Mouse (Mus musculus) urinary bladder, postnatal 36 days (tissue): Measurements from ENCODE around the gene Pip5kl1.

Source experiments
- DNase-seq, 2 experiments: peaks; one replicate each; pipeline ENCODE4 v3.0.0; 2022; ENCODE audit warnings: low spot score in 2 of 2, mixed read lengths in 1 of 2

Pip5kl1 gene

DNA sequence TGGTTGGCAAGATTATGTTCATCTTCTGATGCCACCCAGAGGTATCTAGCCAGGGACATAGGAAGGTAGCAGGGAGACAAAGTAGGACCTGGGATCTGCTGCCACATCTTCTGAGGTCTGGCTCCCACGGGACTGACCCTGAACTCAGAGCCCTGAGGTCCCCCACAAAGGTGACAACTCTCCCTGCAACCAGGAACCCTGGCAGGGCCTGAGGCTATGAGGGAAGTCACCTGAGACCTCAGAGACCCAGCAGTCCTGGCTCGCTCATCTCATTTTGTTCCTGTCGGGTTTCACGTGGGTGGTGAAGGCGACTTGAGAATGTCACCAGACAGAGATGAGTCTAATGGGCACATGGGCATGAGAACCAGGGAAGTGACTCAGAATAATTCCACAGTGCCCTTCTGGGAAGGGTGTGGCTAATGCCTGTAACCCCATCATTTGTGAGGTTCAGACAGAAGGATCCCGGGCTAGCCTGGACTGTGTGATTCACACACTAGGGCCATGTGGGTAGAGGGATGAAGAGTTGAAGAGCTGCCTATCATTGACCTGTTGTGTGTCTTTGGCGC lies 10.6 kb downstream of the Pip5kl1 start:
- no peak for DNase-seq

DNA sequence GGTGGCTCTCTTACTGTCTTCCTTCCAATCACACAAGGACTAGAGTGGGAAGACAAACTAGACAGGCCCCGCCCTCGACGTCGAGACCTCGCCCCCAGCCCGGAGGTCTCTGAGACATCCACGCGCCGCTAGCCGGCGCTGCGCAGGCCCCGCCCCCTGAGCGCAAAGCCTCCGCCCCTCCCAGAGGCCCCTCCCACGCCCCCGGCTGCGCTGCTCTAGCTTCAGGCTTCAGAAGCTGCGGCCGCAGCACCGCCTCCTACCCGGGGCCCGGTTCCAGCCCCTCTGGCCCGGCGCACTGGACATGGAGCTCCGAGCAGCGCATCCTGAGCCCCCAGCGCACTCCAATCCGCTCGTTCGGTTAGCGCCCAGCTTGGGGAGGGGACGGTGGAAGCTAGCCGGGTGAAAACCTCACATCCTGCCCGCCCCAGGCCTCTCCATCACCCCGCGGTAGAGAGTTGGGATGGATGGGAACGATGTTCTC lies 12.3 kb downstream of the Pip5kl1 start, which contains the start of gene St6galnac4:
Gene St6galnac4, plus strand, starts transcription at position 225 of the 481 bp plus-strand sequence.
- DNase-seq = peak; percentile 77 to 89

DNA sequence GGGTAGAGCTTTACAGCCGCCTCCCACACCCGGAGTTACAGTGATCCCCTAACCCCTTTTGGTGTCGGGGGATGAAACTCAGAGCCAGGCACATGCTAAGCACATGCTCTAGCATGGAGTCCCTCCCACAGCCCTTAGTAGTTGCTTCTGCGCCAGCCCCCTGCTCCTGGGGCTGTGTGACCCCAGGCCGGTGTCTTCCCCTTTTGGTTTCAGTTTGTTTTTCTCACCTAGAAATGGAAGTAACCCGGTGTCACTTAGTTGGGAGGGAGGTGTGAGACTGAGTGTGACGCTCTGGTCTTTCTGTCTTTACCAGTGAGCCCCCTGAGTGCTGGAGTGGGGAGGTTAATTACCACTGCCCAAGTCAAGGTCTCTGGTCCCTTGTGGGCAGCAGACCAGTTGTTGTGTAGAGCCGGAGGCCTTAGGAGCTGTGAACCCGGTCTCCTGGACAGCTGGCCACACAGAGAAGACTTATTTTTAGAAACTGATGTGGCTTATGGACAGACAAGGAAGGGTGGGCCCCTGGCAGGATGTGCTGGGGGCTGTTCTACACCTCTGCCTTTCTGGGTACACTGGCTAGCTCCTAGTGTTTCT lies 13.2 kb downstream of the Pip5kl1 start:
- no peak for DNase-seq

DNA sequence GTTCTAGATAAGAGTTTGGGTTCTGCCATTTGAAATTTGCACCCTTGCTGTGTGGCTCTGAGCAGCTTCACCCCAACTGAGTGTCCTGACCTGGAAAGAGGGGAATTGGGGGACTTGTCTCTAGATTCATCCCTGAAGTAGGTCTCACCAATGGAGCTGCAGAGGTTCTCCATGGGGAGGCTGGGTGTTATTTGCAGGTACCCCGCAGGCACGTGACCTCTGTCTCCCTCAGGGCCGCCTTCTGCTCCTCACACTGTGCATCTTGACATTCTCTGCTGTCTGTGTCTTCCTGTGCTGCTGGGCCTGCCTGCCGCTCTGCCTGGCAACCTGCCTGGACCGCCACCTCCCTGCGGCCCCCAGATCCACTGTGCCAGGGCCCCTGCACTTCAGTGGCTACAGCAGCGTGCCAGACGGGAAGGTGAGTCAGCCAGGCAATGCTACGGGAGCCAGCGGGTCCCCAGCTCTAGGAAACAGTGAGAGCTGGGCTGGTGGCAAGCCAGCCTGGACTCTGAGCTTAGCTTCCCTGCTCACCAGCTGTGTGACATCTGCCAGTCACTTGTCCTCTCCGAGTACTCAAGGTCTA lies 14.7 kb downstream of the Pip5kl1 start:
- no peak for DNase-seq

DNA sequence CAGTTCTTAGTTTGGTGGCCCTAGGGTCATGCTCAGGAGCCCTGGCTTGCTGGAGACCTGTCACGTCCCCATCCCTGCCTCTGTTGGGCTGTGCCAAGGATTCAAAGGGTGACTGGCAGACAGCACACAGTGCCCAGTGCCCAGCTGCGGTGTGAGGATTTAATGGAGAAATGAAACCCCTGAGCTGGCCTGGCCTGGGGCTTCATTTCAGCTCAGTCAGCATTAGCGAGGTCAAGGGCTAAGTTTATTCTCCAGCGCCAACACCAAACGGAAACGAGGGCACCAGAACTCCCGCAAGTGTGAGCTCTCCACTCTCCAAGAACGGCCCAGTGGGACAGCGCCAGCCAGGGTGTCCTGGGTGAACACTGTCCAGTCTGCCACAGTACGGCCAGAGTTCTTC lies 15.6 kb downstream of the Pip5kl1 start:
- no peak for DNase-seq

DNA sequence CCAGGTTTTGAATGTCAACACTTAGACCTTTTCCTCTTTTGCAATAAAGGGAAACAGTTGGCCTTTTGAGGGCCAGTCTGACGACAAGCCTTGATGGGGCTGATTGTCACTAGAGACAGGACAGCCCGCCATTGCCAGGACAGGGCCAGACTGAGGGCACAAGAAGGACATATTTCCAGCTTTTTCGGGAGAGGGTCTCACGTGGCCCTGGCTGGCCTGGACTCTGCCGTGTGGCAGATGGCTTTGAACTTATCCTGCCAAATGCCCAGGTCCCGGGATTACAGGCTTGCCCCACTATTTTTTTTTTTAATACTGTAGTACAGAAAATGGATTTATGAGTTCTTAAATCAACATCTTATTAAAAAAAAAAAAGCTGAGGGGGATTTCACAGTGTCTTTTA lies 16.7 kb downstream of the Pip5kl1 start:
- no peak for DNase-seq

DNA sequence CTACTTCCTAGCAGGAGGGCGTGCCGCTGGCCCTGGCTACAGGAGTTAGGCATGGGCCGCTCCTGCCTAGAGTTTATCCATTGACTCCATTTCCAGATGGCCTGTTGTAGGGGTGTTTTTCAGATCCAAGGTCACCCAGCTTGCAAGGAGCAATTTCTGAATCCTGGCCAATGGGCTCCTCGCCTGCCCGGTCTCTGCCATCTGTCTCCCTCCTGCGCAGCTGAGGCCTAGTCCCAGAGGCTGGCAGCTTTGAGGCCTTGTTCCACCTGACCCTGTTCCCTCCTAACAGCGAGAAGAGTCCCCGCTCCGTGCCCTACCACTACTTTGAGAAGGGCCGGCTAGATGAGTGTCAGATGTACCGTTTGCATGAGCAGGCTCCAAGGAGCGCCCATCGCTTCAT lies 22.1 kb downstream of the Pip5kl1 start:
- DNase-seq = no peak

DNA sequence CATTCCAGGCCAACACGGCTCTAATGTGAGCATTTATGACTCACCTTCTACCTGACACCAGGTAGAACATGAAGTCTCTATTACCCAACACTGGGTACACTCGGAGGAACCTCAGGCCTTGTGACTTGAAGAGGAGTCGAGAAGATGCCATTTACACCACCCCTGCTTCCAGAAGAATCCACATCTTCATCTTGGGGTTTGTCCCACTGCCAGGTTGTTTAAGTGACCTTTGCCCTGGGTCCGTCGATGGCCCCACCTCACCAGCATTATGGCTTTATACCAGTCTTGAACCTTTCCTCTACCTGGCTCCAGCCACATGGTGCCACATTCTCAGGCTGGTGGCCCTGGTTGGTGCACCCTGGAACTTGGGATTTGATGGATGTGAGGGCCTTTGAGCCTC lies 22.7 kb downstream of the Pip5kl1 start:
- DNase-seq = no peak

DNA sequence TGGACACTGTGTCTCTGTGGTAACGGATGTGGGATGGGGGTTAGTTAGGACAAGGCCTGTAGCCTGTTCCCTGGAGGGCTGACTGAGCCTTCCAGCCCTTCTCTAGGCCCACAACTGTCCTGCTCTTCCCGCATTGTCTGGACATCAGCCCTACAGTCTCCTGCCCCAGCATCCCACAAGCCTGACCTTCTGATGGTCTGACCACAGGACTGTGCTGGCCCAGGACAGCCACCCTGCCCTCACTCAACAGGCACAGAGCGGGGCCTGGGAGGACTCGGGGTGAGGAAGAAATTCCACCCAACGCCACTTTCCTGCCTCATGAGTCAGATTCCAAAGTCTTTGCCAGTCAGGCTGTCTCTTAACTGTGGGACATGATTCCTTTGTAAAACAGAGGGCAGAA lies 23.1 kb downstream of the Pip5kl1 start:
- no peak for DNase-seq

DNA sequence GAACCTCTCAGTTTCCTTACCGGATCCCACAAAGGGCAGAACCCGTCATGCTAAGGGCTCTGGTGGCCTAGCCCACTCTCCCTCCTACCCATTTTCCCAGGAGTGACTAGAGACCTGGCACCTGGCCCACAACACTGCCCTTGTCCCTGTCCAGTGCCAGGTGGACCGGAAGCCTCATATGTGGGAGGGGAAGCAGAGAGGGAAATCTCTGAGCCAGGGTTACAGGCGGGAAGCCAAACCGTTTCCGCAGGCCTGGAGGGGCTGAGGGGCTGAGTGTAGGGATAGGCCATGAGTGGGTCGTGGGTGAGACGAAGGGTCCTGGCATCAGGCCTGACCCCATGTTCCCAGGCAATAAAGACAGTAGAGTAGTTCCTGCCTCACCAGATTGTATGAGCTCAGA lies 23.9 kb downstream of the Pip5kl1 start:
- no peak for DNase-seq

DNA sequence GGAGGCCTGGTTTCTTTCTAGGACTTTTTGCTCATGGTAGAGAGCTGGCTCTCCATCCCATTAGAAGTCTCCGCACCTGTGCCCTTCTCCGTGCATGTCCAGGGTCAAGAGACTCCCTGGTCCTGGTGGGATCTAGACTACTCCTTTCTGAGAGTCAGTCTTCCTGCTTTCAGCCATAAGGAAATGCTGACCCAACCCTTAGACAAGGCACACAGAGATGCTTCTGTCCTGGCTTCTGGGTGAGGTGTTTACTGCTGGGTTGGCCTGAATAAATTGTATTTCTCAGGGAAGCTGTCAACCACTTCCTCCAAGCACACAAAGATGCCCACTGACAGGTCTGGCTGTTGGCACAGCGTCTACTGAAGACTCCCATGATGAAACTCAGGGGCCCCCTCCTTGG lies 24.8 kb downstream of the Pip5kl1 start, which contains the start of gene St6galnac6:
Gene St6galnac6, plus strand, starts transcription at position 301 of the 400 bp plus-strand sequence.
- DNase-seq = no peak

DNA sequence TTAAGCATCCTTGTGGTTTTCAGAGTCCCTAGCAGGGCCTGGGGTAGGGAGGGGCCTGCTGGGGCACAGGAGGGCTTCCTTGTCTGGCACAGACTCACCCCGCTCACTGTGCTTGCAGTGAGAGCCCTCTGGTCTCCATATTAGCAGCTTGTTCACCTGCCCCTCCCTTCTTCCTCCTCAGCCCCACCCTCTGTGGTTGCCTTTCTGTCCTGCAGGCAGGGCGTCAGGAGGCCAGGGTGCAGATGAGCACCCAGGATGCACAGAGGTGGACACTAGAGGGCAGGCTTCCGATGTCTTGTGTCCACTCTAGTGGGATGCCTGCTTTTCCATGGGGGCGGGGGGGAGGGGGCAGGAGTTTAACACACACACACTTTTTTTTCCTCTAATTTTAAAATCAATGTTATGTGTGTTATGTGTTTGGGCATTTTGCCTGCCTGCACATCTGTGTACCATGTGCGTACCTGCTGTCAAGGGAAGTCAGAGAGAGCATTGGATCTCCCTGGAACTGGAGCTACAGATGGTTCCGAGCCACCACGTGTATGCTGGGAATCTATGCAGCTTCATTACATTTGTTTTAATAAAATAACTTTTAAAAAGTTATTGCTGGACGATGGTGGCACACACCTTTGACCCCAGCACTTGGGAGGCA lies 26.9 kb downstream of the Pip5kl1 start:
- DNase-seq = peak in 1 of 2 experiments; percentile 40

DNA sequence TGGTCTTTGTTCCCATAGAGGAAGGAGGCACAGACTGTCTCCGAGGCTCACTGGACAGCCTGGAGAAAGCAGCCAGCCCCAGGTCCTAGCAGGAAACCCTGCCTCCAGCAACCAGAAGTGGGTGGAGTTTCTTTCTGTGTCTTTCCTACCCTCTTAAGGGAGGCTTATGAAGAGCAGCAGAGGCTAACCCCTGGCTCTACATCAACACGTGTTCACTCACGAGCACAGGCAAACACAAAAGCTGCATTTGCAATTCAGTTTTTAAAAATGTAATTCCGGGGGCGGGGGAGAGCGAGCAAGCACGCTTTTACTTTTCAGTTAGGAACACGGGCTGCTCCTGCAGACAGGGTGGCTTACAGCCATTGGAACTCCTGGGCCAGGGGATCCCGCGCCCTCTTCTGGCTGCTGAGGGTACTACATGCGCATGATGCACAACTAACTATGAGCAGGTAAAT lies 28.0 kb downstream of the Pip5kl1 start:
- peak; percentile 89 for DNase-seq

DNA sequence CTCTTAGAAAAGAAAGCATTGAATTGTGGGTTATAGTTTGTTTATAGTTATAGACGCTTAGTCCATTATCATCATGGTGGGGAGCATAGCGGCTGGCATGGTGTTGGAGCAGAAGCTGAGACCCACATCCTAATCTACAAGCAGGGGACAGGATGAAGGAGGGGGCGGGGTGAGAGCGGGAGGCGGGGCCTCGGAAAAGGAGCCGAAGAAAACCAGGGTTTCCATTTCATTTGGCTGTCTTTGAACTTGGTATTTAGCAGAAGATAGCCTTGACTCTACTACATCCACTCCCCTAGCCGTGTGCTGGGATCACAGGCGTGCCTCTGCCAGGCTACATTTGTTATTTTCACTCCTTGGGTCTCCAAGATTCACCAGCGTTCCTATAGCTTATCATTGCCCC lies 30.0 kb downstream of the Pip5kl1 start:
- no peak for DNase-seq

DNA sequence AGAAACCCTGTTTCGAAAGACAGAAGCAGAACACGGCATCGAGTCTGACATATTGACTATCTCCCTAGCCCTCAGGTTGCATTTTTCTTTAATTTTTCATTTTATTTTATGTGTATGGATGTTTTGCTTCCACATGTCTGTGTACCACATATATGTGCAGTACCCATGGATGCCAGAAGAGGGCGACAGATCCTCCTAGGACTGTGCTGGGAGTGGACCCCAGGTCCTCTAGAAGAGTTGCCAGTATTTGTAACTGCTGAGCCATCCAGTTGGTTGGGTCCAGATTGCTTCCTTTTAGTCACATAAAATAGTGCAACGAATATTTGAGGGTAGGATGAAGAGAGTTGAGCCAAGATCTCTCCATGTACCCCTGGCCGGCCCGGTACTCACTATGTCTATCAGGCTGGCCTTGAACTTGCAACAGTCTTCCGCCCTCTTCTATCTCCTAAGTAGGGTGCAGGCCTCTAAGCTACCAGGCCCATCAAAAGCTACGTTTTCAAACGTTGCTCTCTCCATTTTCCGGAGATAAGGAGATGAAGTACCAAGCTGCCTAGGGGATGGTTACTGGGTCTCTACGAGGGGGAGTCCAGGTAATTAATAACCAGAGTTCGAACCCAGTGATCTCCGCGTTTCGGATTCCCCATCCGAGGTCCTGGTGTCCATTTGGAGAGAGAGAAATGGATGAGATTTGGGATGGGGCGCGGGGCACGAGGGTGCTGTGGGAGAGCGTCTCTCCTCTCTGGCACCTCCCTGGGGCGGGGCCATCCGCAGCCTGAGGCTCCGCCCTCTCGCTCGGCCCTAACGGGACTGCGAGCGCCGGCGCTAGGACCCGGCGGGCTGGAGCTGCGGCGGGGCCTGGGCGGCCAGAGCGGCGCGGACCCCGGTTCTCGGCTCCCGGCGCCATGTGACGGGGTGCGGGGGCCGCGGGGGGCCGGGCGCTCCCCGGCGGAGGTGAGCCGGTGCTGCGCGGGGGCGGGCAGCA lies 31.9 kb downstream of the Pip5kl1 start:
- peak; percentile 78 to 81 for DNase-seq

DNA sequence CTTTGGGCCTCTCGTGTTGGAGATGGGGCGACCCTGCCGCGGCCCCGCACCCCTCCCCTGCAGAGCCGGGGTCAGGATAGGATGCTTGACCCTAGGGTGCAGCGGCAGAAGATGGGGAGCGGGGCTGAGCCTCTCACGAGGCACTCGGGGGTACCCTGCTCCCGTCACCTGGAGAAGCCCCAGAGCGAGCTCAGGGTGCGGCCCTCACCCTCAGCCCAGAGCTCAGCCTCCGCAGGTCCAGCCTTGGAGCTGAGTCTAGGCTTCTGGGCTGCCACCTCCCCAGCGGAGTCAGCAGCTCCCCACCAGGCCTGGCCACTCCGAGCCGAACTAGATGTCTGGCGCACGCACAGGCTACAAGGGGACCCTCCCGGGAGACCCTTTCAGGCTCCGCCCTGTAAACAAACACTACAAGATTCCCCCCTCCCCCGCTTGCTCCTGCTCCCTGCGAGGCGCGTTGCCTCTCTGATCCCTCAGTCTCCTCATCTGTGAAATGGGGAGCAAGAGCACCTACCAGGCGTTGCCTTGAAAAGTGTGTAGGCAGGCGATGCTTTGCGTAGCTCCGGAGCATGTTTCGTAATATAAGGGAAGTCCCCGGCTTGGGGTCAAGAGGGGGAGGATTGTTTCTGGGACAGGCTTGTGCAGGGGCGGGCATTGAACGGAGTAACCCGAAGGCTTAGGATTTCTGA lies 32.8 kb downstream of the Pip5kl1 start:
- peak in 1 of 2 experiments; percentile 47 for DNase-seq

DNA sequence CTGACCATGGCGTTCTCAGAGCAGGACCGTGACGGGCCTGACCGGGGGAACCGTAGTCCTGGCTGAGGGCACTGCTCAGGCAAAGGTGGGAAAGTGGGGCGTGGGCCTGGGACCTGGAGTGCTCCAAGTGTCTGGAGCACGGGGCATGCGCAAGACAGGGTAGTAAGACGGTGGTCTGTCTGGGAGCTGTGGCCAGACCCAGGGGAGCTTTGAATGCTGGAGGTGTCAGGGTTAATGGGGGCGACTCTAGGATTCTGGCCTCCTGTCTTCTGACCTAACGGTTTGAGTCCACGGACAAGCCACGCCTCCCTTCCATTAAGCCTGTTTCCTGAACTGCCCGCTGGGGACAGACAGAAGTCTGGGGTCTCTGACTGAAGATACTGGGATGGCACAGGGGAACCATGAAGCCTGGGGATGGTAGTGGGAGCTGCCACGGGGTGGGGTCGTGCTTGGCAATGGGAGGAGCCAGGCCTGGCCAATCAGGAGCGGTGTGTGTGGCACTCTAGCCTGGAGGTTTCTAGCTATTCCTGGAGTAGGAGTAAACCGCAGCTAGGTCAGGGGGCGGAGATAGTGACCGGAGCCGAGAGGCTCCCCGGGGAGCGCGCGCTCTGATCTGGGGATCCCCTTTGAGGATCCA lies 33.7 kb downstream of the Pip5kl1 start:
- DNase-seq = peak; percentile 53 to 79

DNA sequence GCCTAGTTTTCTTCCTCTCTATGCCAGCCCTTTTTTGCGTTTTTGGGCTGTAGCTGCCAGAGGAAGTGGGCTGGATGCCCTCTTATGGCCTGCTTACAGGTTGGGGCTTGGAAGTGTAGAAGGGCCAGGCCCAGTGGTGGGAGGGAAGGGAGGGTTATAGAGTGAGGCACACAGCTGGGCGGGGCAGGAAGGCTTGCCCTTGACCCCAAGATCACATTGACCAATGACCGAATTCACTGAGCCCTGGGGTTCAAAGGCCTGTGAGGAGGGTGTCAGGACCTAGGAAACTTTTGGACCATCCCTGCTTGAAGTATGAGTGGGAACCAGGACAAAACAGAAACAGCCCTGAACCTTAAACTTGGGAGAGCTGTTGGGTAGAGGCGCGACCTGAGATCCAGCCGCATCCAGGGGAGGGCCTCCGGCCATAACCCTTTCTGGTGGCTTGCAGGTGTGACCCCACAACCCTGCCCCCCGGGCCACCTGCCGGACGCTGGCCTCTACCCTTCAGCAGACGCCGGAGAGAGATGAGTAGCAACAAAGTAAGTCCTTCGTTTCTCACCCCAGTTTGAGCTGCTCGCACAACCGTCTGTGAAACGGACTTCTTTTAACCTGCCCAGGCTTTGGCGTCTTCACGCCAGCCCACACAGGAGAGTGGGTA lies 34.3 kb downstream of the Pip5kl1 start:
- DNase-seq = no peak

DNA sequence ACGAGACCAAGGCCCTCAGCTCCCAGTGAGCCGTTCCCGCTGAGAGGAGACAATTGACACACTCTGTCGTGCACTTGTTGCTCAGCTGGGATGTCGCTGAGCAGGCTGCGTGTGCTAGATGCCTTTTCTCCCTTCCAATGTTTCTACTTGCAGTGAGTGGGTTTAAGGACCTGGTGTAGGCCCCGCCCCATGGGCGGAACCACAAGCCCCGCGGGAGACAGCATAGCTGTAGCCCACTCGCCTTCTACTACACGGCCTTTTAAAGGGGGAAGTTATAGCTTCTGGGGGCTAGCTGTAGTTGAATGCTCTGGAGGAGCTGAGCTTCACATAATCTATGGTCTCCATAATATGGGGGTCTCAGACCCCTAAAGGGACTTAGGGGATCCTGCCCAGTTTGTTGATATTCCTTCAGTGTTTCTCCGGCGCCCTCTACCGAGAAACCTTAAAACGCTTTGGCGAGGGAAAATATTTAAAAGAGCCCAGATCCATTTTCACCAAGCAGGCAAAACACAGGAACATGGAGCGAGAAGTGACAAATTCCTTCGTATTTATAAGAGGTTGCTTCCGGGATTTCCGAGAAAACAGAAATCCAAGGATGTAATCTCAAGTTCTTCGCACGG lies 36.1 kb downstream of the Pip5kl1 start:
- peak in 1 of 2 experiments; percentile 47 for DNase-seq
